Mouse (Mus musculus) cerebellum, adult 2 months (tissue): Measurements from ENCODE around the gene Cntrl.

ENCODE experiments used
- CTCF ChIP-seq: fragments of 200-500 bp; IDR thresholded peaks from 2 replicates; pipeline ENCODE4 v1.5.1; 2011; ENCODE audit warnings: low read depth, mild to moderate bottlenecking, control low read depth, low read length, moderate library complexity, borderline replicate concordance; ENCODE audit not compliant: insufficient read depth
- POLR2A ChIP-seq: fragments of 200-500 bp; IDR thresholded peaks from 2 replicates; pipeline ENCODE4 v1.6.1; 2011; ENCODE audit warnings: low read length, control low read depth, borderline replicate concordance; ENCODE audit not compliant: insufficient read depth

GRCm38 (mm10) chr2:35067117-35067516 is 42.2 kb upstream of the Cntrl start:
- TF ChIP-seq POLR2A: no peak
- TF ChIP-seq CTCF: no peak
